Mouse (Mus musculus): ENCODE results near the gene Pramel1. TPM values are rescaled to one million over a fixed set of nuclear protein-coding genes. Genes with fewer than 3 reads are reported as not detected.

Pramel1 gene
- polyA plus RNA-seq, 1 experiment from 2014 or later = not detected

DNA sequence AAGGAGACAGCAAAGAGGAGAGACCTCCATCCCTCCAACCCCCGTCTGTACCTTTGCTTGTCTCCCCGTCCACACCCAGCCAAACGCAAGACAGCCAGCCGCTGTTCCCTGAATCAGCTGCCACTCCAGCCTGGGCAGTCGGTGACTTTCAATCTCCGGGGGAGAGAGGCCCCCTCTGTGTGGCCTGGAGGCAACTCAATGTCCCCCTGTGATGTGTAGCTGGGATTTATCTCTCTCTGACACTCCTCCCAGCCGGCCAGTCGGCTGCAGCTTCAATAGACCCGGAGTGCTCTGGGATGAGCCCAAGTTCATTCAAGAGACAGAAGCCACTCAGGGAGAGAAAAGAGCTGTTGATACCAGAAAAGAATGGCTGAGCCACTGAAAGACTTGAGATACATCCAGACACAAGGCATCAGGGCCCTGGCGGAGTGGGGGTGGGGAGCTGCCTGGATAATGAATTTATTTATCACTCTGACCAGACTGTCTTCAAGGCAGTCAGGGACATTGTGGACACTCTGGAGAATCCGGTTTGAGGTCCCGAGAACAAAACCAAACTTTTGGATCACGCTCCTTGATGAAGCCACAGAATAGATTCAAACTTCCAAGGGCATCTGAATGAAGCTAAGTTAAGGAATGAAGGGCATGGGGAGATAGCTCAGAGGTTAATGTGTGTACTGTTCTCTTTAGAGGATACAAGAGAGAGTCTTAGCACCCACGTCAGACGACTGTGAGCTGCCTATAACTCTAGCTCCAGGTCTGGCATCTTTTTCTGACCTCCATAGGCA is 14.1 kb upstream of the Pramel1 start:
- 26% methylated on average over 14 of the region's 15 CpGs for WGBS
- Histone ChIP-seq H3K36me3 (ENCODE audit: insufficient read depth, low read length) (no peaks in the 10 kb centered on the region), H3K9me3 (ENCODE audit: low read length) (no peaks in the 10 kb centered on the region), H3K4me1 (ENCODE audit: insufficient read depth, low read length) (no peaks in the 10 kb centered on the region), H3K27ac (ENCODE audit: low read length) (no peak overlapping the region), H3K4me3 (ENCODE audit: low read length) (no peak overlapping the region), H3K4me2 (replicated peaks; ENCODE audit: low read depth, low read length) (no peak overlapping the region), H3K9ac (replicated peaks; ENCODE audit: low read length) (no peak overlapping the region), H3K27me3 (ENCODE audit: insufficient read depth, low read length) (peaks cover 7% of the 10 kb centered on the region; the same call in 1 of the 2 replicates)
- peak; percentile 39 for ATAC-seq (ENCODE audit: low FRiP score, low TSS enrichment)

DNA sequence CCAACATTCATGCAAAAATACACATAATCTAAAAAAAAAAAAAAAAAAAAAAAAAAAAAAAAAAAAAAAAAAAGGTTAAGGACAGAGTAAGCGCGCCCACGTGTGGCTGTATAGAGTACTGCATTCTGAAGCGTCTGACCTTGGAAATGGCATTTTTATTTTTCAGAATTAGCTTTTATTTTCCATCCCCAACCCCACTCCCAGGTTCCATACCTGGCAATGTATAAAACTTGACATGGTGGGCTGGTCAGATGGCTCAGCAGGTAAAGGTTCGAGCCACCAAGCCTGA is 13.6 kb upstream of the Pramel1 start:
- no peak for ATAC-seq (ENCODE audit: low FRiP score, low TSS enrichment)
- Histone ChIP-seq H3K4me2 (replicated peaks; ENCODE audit: low read depth, low read length) (no peak overlapping the region), H3K9ac (replicated peaks; ENCODE audit: low read length) (no peak overlapping the region), H3K4me3 (ENCODE audit: low read length) (no peak overlapping the region), H3K27ac (ENCODE audit: low read length) (no peak overlapping the region), H3K9me3 (ENCODE audit: low read length) (no peaks in the 10 kb centered on the region), H3K27me3 (ENCODE audit: insufficient read depth, low read length) (peaks cover 7% of the 10 kb centered on the region; the same call in 1 of the 2 replicates), H3K4me1 (ENCODE audit: insufficient read depth, low read length) (no peaks in the 10 kb centered on the region), H3K36me3 (ENCODE audit: insufficient read depth, low read length) (no peaks in the 10 kb centered on the region)
- under 1% methylated on average over 5 of the region's 5 CpGs for WGBS

DNA sequence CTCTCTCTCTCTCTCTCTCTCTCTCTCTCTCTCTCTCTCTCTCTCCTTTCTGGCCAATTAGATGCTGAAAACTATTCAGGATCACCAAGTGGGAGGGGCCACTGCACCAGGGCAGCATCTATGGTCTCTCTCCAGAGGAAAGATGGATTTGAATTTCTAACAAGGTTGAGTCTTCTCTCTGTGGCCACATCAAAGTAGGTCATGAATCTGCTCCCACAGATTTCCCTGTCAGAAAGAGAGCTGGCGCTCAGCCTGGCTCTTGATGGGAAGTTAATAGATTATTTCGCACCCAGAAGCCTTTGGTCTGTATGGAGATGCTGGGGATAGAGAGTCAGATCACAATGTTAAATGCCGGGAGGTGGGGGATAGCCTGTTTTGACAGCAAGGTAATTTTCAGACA is 12.1 kb upstream of the Pramel1 start:
- no peaks in the 10 kb centered on the region for H3K4me1 ChIP-seq (ENCODE audit: insufficient read depth, low read length)
- H3K4me2 ChIP-seq (replicated peaks; ENCODE audit: low read depth, low read length) = no peak overlapping the region
- H3K9ac ChIP-seq (replicated peaks; ENCODE audit: low read length) = no peak overlapping the region
- peaks cover 7% of the 10 kb centered on the region; the same call in 1 of the 2 replicates for H3K27me3 ChIP-seq (ENCODE audit: insufficient read depth, low read length)
- no peak for ATAC-seq (ENCODE audit: low FRiP score, low TSS enrichment)
- no peak overlapping the region for H3K27ac ChIP-seq (ENCODE audit: low read length)
- H3K4me3 ChIP-seq (ENCODE audit: low read length) = no peak overlapping the region
- no peaks in the 10 kb centered on the region for H3K9me3 ChIP-seq (ENCODE audit: low read length)
- WGBS = 80% methylated on average over 3 of the region's 3 CpGs
- H3K36me3 ChIP-seq (ENCODE audit: insufficient read depth, low read length) = no peaks in the 10 kb centered on the region

DNA sequence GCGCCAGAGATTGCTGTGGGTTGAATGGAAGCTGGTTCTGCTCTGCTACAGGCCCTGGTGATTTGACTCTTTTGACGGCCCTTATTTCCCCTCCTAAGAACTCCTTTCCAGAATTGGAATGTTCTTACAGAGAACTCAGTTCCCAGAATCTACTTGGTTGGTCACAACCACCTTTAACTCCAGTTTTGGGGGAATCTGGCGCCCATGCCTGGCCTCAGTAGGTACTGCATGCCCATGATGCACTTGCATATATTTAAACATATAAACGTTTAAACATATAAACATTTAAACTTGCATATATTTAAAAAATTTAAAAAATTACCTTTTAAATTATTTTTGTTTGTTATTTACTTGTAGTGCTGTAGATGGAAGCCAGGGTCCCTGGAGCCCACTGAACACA is 10.6 kb upstream of the Pramel1 start:
- H3K36me3 ChIP-seq (ENCODE audit: insufficient read depth, low read length) = no peaks in the 10 kb centered on the region
- H3K9me3 ChIP-seq (ENCODE audit: low read length) = no peaks in the 10 kb centered on the region
- H3K9ac ChIP-seq (replicated peaks; ENCODE audit: low read length) = no peak overlapping the region
- 42% methylated on average over 4 of the region's 4 CpGs for WGBS
- H3K27me3 ChIP-seq (ENCODE audit: insufficient read depth, low read length) = peaks cover 7% of the 10 kb centered on the region; the same call in 1 of the 2 replicates
- H3K4me1 ChIP-seq (ENCODE audit: insufficient read depth, low read length) = no peaks in the 10 kb centered on the region
- H3K4me3 ChIP-seq (ENCODE audit: low read length) = no peak overlapping the region
- H3K4me2 ChIP-seq (replicated peaks; ENCODE audit: low read depth, low read length) = no peak overlapping the region
- H3K27ac ChIP-seq (ENCODE audit: low read length) = no peak overlapping the region
- no peak for ATAC-seq (ENCODE audit: low FRiP score, low TSS enrichment)

- H3K4me1 ChIP-seq (ENCODE audit: insufficient read depth, low read length) = no peaks in the 10 kb centered on the region
- peak; percentile 93 for ATAC-seq (ENCODE audit: low FRiP score, low TSS enrichment)
- H3K27me3 ChIP-seq (ENCODE audit: insufficient read depth, low read length) = no peaks in the 10 kb centered on the region
- H3K36me3 ChIP-seq (ENCODE audit: insufficient read depth, low read length) = no peaks in the 10 kb centered on the region
- H3K9ac ChIP-seq (replicated peaks; ENCODE audit: low read length) = peak overlapping the region; percentile 60
- no peaks in the 10 kb centered on the region for H3K9me3 ChIP-seq (ENCODE audit: low read length)
- H3K27ac ChIP-seq (ENCODE audit: low read length) = no peak overlapping the region
- H3K4me2 ChIP-seq (replicated peaks; ENCODE audit: low read depth, low read length) = peak overlapping the region; percentile 61
- H3K4me3 ChIP-seq (ENCODE audit: low read length) = peak overlapping the region; percentile 45
- 7% methylated on average over 38 of the region's 43 CpGs for WGBS
Measured at GRCm38 (mm10) chr4:143388955-143389702, 5.1 kb upstream of the Pramel1 start.

- peak overlapping the region; percentile 61 for H3K4me3 ChIP-seq (ENCODE audit: low read length)
- peak overlapping the region; percentile 56 for H3K4me2 ChIP-seq (replicated peaks; ENCODE audit: low read depth, low read length)
- no peaks in the 10 kb centered on the region for H3K27me3 ChIP-seq (ENCODE audit: insufficient read depth, low read length)
- WGBS = 61% methylated on average over 5 of the region's 5 CpGs
- H3K4me1 ChIP-seq (ENCODE audit: insufficient read depth, low read length) = no peaks in the 10 kb centered on the region; the same call in 1 of the 2 replicates
- peaks cover 18% of the 10 kb centered on the region for H3K36me3 ChIP-seq (ENCODE audit: insufficient read depth, low read length)
- peak overlapping the region; percentile 65 for H3K9ac ChIP-seq (replicated peaks; ENCODE audit: low read length)
- H3K9me3 ChIP-seq (ENCODE audit: low read length) = peaks cover 8% of the 10 kb centered on the region
- peak; percentile 11; the same call in 1 of the 2 replicates for ATAC-seq (ENCODE audit: low FRiP score, low TSS enrichment)
- no peak overlapping the region for H3K27ac ChIP-seq (ENCODE audit: low read length)
Measured at GRCm38 (mm10) chr4:143411566-143412218, 17.5 kb downstream of the Pramel1 start.

DNA sequence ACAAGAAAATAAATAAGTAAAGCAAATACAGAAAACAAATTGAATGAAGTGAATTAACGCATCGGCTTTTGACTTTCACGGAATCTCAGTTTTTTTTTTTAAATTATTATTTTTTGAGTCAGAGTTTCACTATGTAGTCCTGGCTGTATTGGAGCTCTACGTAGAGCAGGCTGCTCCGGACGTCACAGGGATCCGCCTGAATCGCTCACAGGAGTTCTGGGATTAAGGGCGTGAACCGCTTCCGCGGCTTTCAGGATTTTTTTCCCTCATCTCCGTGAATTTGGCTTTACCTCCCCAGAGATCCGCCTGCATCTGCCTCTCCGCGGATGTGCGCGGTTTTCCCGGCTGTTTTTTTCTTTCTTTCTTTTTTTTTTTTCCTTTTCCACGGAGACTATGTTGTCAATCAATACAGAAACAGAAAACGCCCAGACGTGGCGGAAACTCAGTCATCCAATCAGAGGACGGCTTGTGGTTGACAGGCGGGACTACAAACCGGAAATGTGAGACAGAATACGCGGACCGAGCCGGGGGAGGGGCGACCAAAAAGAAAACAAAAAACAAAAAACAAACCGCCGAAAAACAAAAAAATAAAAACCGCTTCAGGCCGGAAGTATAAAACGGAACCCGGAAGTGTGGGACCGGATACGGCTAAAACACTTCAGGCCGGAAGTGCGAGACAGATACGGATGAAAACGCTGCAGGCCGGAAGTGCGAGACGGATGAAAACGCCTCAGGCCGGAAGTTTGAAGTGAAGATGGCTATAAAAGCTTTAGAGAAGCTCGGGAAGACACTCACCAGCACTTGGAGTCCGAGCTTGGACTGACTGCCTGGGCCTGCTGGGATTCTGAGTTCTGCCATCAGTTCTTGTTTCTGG is 18.2 kb downstream of the Pramel1 start, which contains the start of gene Pramef8:
Gene Pramef8 (plus strand): TSS at position 208 of the 874 bp plus-strand sequence.
- H3K4me2 ChIP-seq (replicated peaks; ENCODE audit: low read depth, low read length) = peak within 1 kb of the TSS; percentile 56
- peak; percentile 94 for ATAC-seq (ENCODE audit: low FRiP score, low TSS enrichment)
- peaks cover 8% of the 10 kb centered on the region for H3K9me3 ChIP-seq (ENCODE audit: low read length)
- 1% methylated on average over 50 of the region's 50 CpGs for WGBS
- peak within 1 kb of the TSS; percentile 61 for H3K4me3 ChIP-seq (ENCODE audit: low read length)
- peaks cover 25% of the 10 kb centered on the region for H3K36me3 ChIP-seq (ENCODE audit: insufficient read depth, low read length)
- H3K27me3 ChIP-seq (ENCODE audit: insufficient read depth, low read length) = no peaks in the 10 kb centered on the region
- no peaks in the 10 kb centered on the region; the same call in 1 of the 2 replicates for H3K4me1 ChIP-seq (ENCODE audit: insufficient read depth, low read length)
- peak within 1 kb of the TSS; percentile 65 for H3K9ac ChIP-seq (replicated peaks; ENCODE audit: low read length)
- H3K27ac ChIP-seq (ENCODE audit: low read length) = peak within 1 kb of the TSS; percentile 87

GRCm38 (mm10) chr4:143413621-143414020 is 19.4 kb downstream of the Pramel1 start:
- no peaks in the 10 kb centered on the region for H3K27me3 ChIP-seq (ENCODE audit: insufficient read depth, low read length)
- 89% methylated on average over 1 of the region's 1 CpGs for WGBS
- no peak overlapping the region for H3K4me3 ChIP-seq (ENCODE audit: low read length)
- peaks cover 8% of the 10 kb centered on the region for H3K9me3 ChIP-seq (ENCODE audit: low read length)
- no peaks in the 10 kb centered on the region; the same call in 1 of the 2 replicates for H3K4me1 ChIP-seq (ENCODE audit: insufficient read depth, low read length)
- no peak overlapping the region for H3K27ac ChIP-seq (ENCODE audit: low read length)
- H3K36me3 ChIP-seq (ENCODE audit: insufficient read depth, low read length) = peaks cover 37% of the 10 kb centered on the region
- H3K4me2 ChIP-seq (replicated peaks; ENCODE audit: low read depth, low read length) = no peak overlapping the region
- no peak overlapping the region for H3K9ac ChIP-seq (replicated peaks; ENCODE audit: low read length)
- ATAC-seq (ENCODE audit: low FRiP score, low TSS enrichment) = no peak

DNA sequence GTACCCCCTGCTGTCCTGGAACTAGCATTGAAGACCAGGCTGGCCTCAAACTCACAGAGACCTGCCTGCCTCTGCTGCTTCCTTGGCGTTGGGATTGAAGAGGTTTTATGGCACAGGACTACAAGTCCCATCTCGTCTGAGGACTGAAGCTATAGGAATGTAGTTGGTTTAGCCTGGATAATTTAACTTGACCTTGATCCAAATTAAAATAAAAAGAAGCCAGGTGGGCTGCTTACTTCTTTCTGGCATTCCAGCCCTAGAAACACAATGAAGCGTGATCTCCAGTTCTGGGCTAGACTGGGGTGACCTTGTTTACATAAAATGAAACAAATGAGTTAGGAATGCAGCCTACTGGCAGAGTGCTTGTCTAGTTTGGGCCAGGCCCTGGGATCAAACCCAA is 19.9 kb downstream of the Pramel1 start:
- 98% methylated on average over 3 of the region's 3 CpGs for WGBS
- no peaks in the 10 kb centered on the region; the same call in 1 of the 2 replicates for H3K4me1 ChIP-seq (ENCODE audit: insufficient read depth, low read length)
- H3K27me3 ChIP-seq (ENCODE audit: insufficient read depth, low read length) = no peaks in the 10 kb centered on the region
- H3K4me2 ChIP-seq (replicated peaks; ENCODE audit: low read depth, low read length) = no peak overlapping the region
- H3K9me3 ChIP-seq (ENCODE audit: low read length) = peaks cover 8% of the 10 kb centered on the region
- no peak overlapping the region for H3K9ac ChIP-seq (replicated peaks; ENCODE audit: low read length)
- H3K27ac ChIP-seq (ENCODE audit: low read length) = no peak overlapping the region
- peaks cover 42% of the 10 kb centered on the region for H3K36me3 ChIP-seq (ENCODE audit: insufficient read depth, low read length)
- H3K4me3 ChIP-seq (ENCODE audit: low read length) = no peak overlapping the region
- no peak for ATAC-seq (ENCODE audit: low FRiP score, low TSS enrichment)
